Mouse (Mus musculus) megakaryocyte, embryonic 14.5 days (primary cell): ENCODE measurements around the gene Cd2ap. TPM values are rescaled to one million over a fixed set of nuclear protein-coding genes. Genes with fewer than 3 reads are reported as not detected.

Source experiments
- H3K27me3 ChIP-seq: replicated peaks from 2 replicates; pipeline ENCODE3; 2012; ENCODE audit warnings: inconsistent platforms
- H3K36me3 ChIP-seq: replicated peaks from 2 replicates; pipeline ENCODE3; 2012; ENCODE audit warnings: low read length, inconsistent platforms, mixed read lengths
- H3K4me1 ChIP-seq: 2 replicates; pipeline ENCODE4 v1.6.1; 2012; ENCODE audit warnings: inconsistent platforms
- H3K4me3 ChIP-seq: replicated peaks from 2 replicates; pipeline ENCODE3; 2012; ENCODE audit warnings: moderate library complexity, mild to moderate bottlenecking, inconsistent platforms
- H3K9me3 ChIP-seq: 2 replicates; pipeline ENCODE4 v1.6.1; 2012; ENCODE audit warnings: inconsistent platforms
- FLI1 ChIP-seq: IDR thresholded peaks from 2 replicates; pipeline ENCODE4 v1.6.1; 2012; ENCODE audit warnings: low read length, inconsistent platforms, mixed read lengths
- GATA1 ChIP-seq: IDR thresholded peaks from 3 replicates; pipeline ENCODE4 v1.6.1; 2012; ENCODE audit warnings: mixed read lengths, low read length, inconsistent platforms, borderline replicate concordance
- polyA plus RNA-seq: library from polyadenylated mRNA; stranded (reverse); fragments of >175 nt; gene quantifications from 2 replicates; pipeline ENCODE4 v1.2.3, GENCODE M21; 2012; ENCODE audit warnings: low replicate concordance; ENCODE audit not compliant: insufficient read depth

The Cd2ap gene
- polyA plus RNA-seq, 1 experiment = 1.0 TPM

GRCm38 (mm10) chr17:42875015-42875414 lies 1.4 kb downstream of the Cd2ap start:
- Histone ChIP-seq H3K4me3 (no peak overlapping the region), H3K4me1 (peaks cover 10% of the 10 kb centered on the region), H3K27me3 (peaks cover 3% of the 10 kb centered on the region), H3K9me3 (no peaks in the 10 kb centered on the region), H3K36me3 (no peaks in the 10 kb centered on the region)
- TF ChIP-seq FLI1 = no peak
- TF ChIP-seq GATA1 = no peak

- Histone ChIP-seq H3K4me1 (peaks cover 3% of the 10 kb centered on the region; the same call in 1 of the 2 replicates), H3K36me3 (no peaks in the 10 kb centered on the region), H3K27me3 (no peaks in the 10 kb centered on the region), H3K4me3 (no peak overlapping the region), H3K9me3 (no peaks in the 10 kb centered on the region)
- TF ChIP-seq FLI1 (no peak), GATA1 (no peak)
These were observed 6.0 kb downstream of the Cd2ap start for GRCm38 (mm10) chr17:42870465-42870864.

GRCm38 (mm10) chr17:42863186-42863585 lies 13.3 kb downstream of the Cd2ap start:
- no peaks in the 10 kb centered on the region for H3K27me3 ChIP-seq
- H3K9me3 ChIP-seq = no peaks in the 10 kb centered on the region; the same call in 1 of the 2 replicates
- TF ChIP-seq GATA1 (no peak), FLI1 (no peak)

GRCm38 (mm10) chr17:42860370-42860769 lies 16.1 kb downstream of the Cd2ap start:
- H3K4me1 ChIP-seq = no peaks in the 10 kb centered on the region

More at GRCm38 (mm10) chr17:42863186-42863585, 13.3 kb downstream of the Cd2ap start:
- Histone ChIP-seq H3K4me1 (no peaks in the 10 kb centered on the region), H3K4me3 (no peak overlapping the region), H3K36me3 (no peaks in the 10 kb centered on the region)

GRCm38 (mm10) chr17:42857506-42857905 lies 19.0 kb downstream of the Cd2ap start:
- no peaks in the 10 kb centered on the region for H3K4me1 ChIP-seq
- no peaks in the 10 kb centered on the region for H3K9me3 ChIP-seq
- H3K4me3 ChIP-seq = no peak overlapping the region
- H3K27me3 ChIP-seq = no peaks in the 10 kb centered on the region
- TF ChIP-seq GATA1 = no peak
- no peak for TF ChIP-seq FLI1
- no peaks in the 10 kb centered on the region for H3K36me3 ChIP-seq

More at GRCm38 (mm10) chr17:42860370-42860769, 16.1 kb downstream of the Cd2ap start:
- no peaks in the 10 kb centered on the region for H3K36me3 ChIP-seq
- no peak overlapping the region for H3K4me3 ChIP-seq
- H3K27me3 ChIP-seq = no peaks in the 10 kb centered on the region
- no peaks in the 10 kb centered on the region; the same call in 1 of the 2 replicates for H3K9me3 ChIP-seq
- TF ChIP-seq FLI1 = no peak
- no peak for TF ChIP-seq GATA1

- Histone ChIP-seq H3K9me3 (no peaks in the 10 kb centered on the region), H3K4me3 (no peak overlapping the region), H3K4me1 (no peaks in the 10 kb centered on the region), H3K36me3 (no peaks in the 10 kb centered on the region), H3K27me3 (no peaks in the 10 kb centered on the region)
- TF ChIP-seq FLI1 (no peak), GATA1 (no peak)
These were observed 29.4 kb downstream of the Cd2ap start for GRCm38 (mm10) chr17:42847108-42847507.

- Histone ChIP-seq H3K4me3 (no peak overlapping the region), H3K36me3 (no peaks in the 10 kb centered on the region), H3K4me1 (no peaks in the 10 kb centered on the region), H3K27me3 (no peaks in the 10 kb centered on the region), H3K9me3 (no peaks in the 10 kb centered on the region)
- no peak for TF ChIP-seq FLI1
- no peak for TF ChIP-seq GATA1
These were observed 39.3 kb downstream of the Cd2ap start for GRCm38 (mm10) chr17:42837193-42837592.

- Histone ChIP-seq H3K4me1 (no peaks in the 10 kb centered on the region), H3K27me3 (no peaks in the 10 kb centered on the region), H3K9me3 (no peaks in the 10 kb centered on the region), H3K4me3 (no peak overlapping the region), H3K36me3 (no peaks in the 10 kb centered on the region)
- TF ChIP-seq GATA1 (no peak), FLI1 (no peak)
These were observed 53.7 kb downstream of the Cd2ap start for GRCm38 (mm10) chr17:42822787-42823186.

GRCm38 (mm10) chr17:42815374-42815773 lies 61.1 kb downstream of the Cd2ap start:
- no peak overlapping the region for H3K4me3 ChIP-seq
- no peaks in the 10 kb centered on the region for H3K27me3 ChIP-seq
- no peak for TF ChIP-seq GATA1
- TF ChIP-seq FLI1 = no peak
- no peaks in the 10 kb centered on the region for H3K36me3 ChIP-seq
- H3K9me3 ChIP-seq = no peaks in the 10 kb centered on the region
- H3K4me1 ChIP-seq = no peaks in the 10 kb centered on the region

- Histone ChIP-seq H3K9me3 (no peaks in the 10 kb centered on the region), H3K36me3 (peaks cover under 1% of the 10 kb centered on the region), H3K4me3 (no peak overlapping the region), H3K27me3 (no peaks in the 10 kb centered on the region), H3K4me1 (0 out of 2 replicates have a peak, but pooled peaks cover 3% of the 10 kb centered on the region)
- TF ChIP-seq GATA1 (no peak), FLI1 (no peak)
These were observed 84.0 kb downstream of the Cd2ap start for GRCm38 (mm10) chr17:42792412-42792975.
